ENCODE assay signal across 15 mouse cellular contexts in the genomic region with DNA sequence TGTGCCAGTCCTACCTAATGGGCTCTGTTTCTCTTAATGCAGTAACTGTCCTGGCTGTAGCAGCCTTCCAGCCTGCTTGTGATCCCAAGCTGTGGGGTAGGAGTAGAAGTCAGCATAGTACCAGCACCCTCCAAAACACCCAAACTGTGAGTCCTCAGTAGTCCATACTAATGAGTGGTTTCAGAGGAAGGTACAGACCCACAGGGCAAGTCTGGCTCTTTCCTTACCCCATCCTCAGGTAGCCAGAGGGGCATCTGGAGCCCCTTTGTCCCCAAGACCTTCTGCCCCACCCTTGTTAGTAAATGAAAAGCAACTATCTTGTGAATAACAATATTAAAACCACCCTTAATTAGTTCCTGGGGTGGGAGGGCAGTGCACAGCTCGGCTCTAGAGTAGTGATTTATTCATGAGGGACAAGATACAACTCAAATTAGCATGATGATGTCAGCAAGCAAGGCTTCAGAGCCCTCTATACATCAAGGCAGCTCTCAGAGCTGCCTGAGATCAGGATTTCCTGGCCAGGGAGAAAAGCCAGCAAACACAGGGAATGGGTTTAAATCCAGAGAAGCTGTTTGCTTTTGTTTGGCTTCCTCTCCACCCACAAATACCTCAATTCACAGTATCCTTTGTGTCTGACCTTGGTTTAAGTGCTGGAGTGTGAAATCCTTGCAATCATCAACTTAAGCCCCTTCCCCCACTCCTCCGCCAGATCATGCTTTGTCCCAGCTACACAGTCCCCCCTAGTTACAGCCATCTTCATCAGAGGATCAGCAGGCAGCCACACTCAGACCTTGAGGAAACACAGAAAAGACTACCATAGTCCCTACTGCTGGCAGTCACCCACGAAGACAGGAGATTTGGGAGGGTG.
DNase-seq lines count a peak whose midpoint lies in the region; ATAC-seq and TF ChIP-seq lines count a peak whose summit lies in the region.
"Had no signal": no experiment of that assay in that cellular context is flagged by ENCODE, and none has a peak within 500 bp of the region (broad histone marks: within the 10 kb centered on the region; RNA-seq: fewer than 3 reads in every experiment).

No protein-coding gene starts in this region.

- peak; percentile 76 for ATAC-seq in midbrain, embryonic 15.5 days (replicated peaks)
- no peak for ATAC-seq in megakaryocyte progenitor cell, adult 5-6 weeks (replicated peaks; ENCODE audit: poor library complexity)
- ATAC-seq: intestine, embryonic 16.5 days had no signal

- peak; percentile 64 for DNase-seq in embryo, embryonic 10 days (ENCODE audit: low spot score)
- DNase-seq in hindbrain, embryonic 10.5 days (ENCODE audit: low spot score) = peak; percentile 51
- no peak for DNase-seq in adrenal gland, adult 18-20 months (ENCODE audit: low spot score in 2 of 2)
- no peak for DNase-seq in gastrocnemius, postnatal 10 days
- DNase-seq: adrenal gland, adult 2 months; cerebellum, adult 2 months; layer of hippocampus, adult 9-11 months; lung, postnatal 4 days had no signal

- H3K4me3 ChIP-seq in ES-Bruce4 (ENCODE audit: low read depth, low read length) = no peak overlapping the region
- no peak overlapping the region for H3K4me3 ChIP-seq in hindbrain, embryonic 10.5 days
- H3K4me3 ChIP-seq in midbrain, embryonic 15.5 days = no peak overlapping the region
- H3K4me3 ChIP-seq: erythroblast, embryonic 14.5 days; heart, embryonic 12.5 days; limb, embryonic 15.5 days had no signal

- H3K36me3 ChIP-seq in ES-Bruce4 (ENCODE audit: control insufficient read depth, insufficient read depth, low read length, poor library complexity, severe bottlenecking) = no peaks in the 10 kb centered on the region
- no peaks in the 10 kb centered on the region for H3K36me3 ChIP-seq in hindbrain, embryonic 10.5 days
- no peaks in the 10 kb centered on the region for H3K36me3 ChIP-seq in midbrain, embryonic 15.5 days (replicated peaks)
- H3K36me3 ChIP-seq: heart, embryonic 12.5 days; limb, embryonic 15.5 days had no signal

- H3K27ac ChIP-seq in ES-Bruce4 (ENCODE audit: insufficient read depth, low read length) = peak overlapping the region; percentile 83
- peak overlapping the region; percentile 91 for H3K27ac ChIP-seq in hindbrain, embryonic 10.5 days
- H3K27ac ChIP-seq in midbrain, embryonic 15.5 days = peak overlapping the region; percentile 84
- H3K27ac ChIP-seq: limb, embryonic 15.5 days had no signal

- H3K4me2 ChIP-seq in midbrain, embryonic 15.5 days = no peak overlapping the region
- H3K4me2 ChIP-seq: heart, embryonic 12.5 days; limb, embryonic 15.5 days had no signal

- no peaks in the 10 kb centered on the region for H3K9me3 ChIP-seq in ES-Bruce4 (replicated peaks; ENCODE audit: control insufficient read depth, insufficient read depth, low read length, poor library complexity, severe bottlenecking)
- H3K9me3 ChIP-seq in hindbrain, embryonic 10.5 days = no peaks in the 10 kb centered on the region
- H3K9me3 ChIP-seq in midbrain, embryonic 15.5 days = no peaks in the 10 kb centered on the region
- H3K9me3 ChIP-seq: heart, embryonic 12.5 days; limb, embryonic 15.5 days had no signal

- peaks cover 3% of the 10 kb centered on the region for H3K4me1 ChIP-seq in ES-Bruce4 (ENCODE audit: control insufficient read depth, insufficient read depth, low read length)
- H3K4me1 ChIP-seq in hindbrain, embryonic 10.5 days (replicated peaks) = peaks cover 28% of the 10 kb centered on the region
- peaks cover 18% of the 10 kb centered on the region for H3K4me1 ChIP-seq in midbrain, embryonic 15.5 days
- H3K4me1 ChIP-seq: limb, embryonic 15.5 days had no signal

- peak; percentile 68; the same call in 1 of the 2 replicates for TF ChIP-seq EP300 in ES-Bruce4 (IDR thresholded peaks at IDR 0.05; ENCODE audit: insufficient read depth, low read depth, low read length)

- no peak for TF ChIP-seq POLR2A in ES-Bruce4 (IDR thresholded peaks at IDR 0.05; ENCODE audit: insufficient read depth, low read length)

- 9% methylated on average over 3 of the region's 3 CpGs for WGBS in hindbrain, embryonic 10.5 days
- under 1% methylated on average over 3 of the region's 3 CpGs for WGBS in midbrain, embryonic 15.5 days

- no peak overlapping the region for H3K9ac ChIP-seq in ES-Bruce4 (ENCODE audit: low read depth, poor library complexity, severe bottlenecking)
- H3K9ac ChIP-seq in midbrain, embryonic 15.5 days = no peak overlapping the region
- H3K9ac ChIP-seq: heart, embryonic 12.5 days; limb, embryonic 15.5 days had no signal

- TF ChIP-seq CTCF in ES-Bruce4 (IDR thresholded peaks at IDR 0.05; ENCODE audit: low read depth, low read length) = no peak

- H3K27me3 ChIP-seq in ES-Bruce4 (ENCODE audit: control insufficient read depth, insufficient read depth, low read length, poor library complexity, severe bottlenecking) = no peaks in the 10 kb centered on the region
- no peaks in the 10 kb centered on the region for H3K27me3 ChIP-seq in hindbrain, embryonic 10.5 days (ENCODE audit: insufficient read depth, poor library complexity, severe bottlenecking)
- no peaks in the 10 kb centered on the region for H3K27me3 ChIP-seq in midbrain, embryonic 15.5 days (replicated peaks)
- H3K27me3 ChIP-seq: heart, embryonic 12.5 days; limb, embryonic 15.5 days had no signal

Comparison
In these comparisons a context has a peak if more than half of its experiments do, and no peak if none do; other contexts are left out.
1. DNase-seq: peak in embryo, embryonic 10 days (single experiment) and hindbrain, embryonic 10.5 days (single experiment); none in adrenal gland, adult 18-20 months (0 of 2) and gastrocnemius, postnatal 10 days (single experiment).
2. Peak in every context shown above with its lines, with median percentiles within 50 percentile points of each other: H3K27ac ChIP-seq.